Mouse (Mus musculus): ENCODE results near the gene Gm20388. TPM values are rescaled to one million over a fixed set of nuclear protein-coding genes. Genes with fewer than 3 reads are reported as not detected.
A peak's percentile ranks its signal among the peaks of the same experiment; 100 is the strongest.

Gene Gm20388
- 10.3 TPM in 1 of 2 replicates, not detected in the other for polyA plus RNA-seq (2015; fragmentation: Nextera tagmentation; extraction: Ambion mirVana)

DNA sequence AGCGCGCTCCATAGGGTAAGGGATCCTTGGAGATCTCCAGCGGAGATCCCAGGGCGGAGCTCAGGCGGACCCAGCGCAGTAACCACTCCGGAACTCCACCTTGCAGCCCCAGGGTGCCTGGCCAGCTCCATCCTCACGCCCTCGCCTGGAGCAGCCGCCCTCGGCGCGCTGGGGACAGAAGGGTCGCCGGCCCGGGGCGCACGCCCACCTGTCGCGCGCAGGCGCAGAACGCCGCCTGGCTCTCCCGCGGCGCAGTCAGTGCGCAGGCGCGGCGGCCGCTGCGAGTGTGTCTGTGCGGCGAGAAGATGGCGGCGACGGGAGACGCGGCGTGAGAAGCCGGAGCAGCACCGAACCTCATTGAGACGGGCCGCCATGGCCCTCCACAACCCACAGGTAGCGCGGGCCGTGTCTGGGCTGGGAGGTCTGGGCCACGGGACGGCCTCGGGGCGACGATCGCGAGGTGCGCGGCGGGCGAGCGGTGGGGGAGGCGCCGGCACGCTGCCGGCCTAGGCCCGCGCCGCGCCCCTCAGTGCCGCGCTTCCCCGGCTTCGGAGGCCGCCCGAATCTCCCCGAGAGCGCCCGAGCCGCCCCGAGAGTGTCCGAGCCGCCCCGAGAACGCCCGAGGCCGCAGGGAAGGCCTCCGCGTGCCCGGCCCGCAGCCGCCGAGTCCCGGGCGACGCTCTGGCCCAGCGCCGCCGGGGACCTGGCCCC lies at the start of gene Gm20388:
Gene Gm20388 (plus strand): TSS at position 295 of the 711 bp plus-strand sequence.
- whole genome bisulfite sequencing = under 1% methylated on average over 72 of the region's 97 CpGs
- peak within 1 kb of the TSS; percentile 71 for H3K4me3 ChIP-seq (ENCODE audit: low read length)
- ATAC-seq (ENCODE audit: low read depth) = peak; percentile 96
- no peaks in the 10 kb centered on the region; the same call in 1 of the 2 replicates for H3K27me3 ChIP-seq (ENCODE audit: control insufficient read depth, insufficient read depth, low read depth, low read length)
- H3K4me1 ChIP-seq (replicated peaks; ENCODE audit: control insufficient read depth, insufficient read depth, low read length) = peaks cover 40% of the 10 kb centered on the region
- H3K36me3 ChIP-seq (ENCODE audit: control insufficient read depth, insufficient read depth, low read length) = no peaks in the 10 kb centered on the region
- no peaks in the 10 kb centered on the region for H3K9me3 ChIP-seq (ENCODE audit: control insufficient read depth, low read length)
- peak within 1 kb of the TSS; percentile 91 for H3K4me2 ChIP-seq (ENCODE audit: low read depth, low read length)
- H3K9ac ChIP-seq (ENCODE audit: low read length) = peak within 1 kb of the TSS; percentile 83
- H3K27ac ChIP-seq (ENCODE audit: low read length) = peak within 1 kb of the TSS; percentile 85

DNA sequence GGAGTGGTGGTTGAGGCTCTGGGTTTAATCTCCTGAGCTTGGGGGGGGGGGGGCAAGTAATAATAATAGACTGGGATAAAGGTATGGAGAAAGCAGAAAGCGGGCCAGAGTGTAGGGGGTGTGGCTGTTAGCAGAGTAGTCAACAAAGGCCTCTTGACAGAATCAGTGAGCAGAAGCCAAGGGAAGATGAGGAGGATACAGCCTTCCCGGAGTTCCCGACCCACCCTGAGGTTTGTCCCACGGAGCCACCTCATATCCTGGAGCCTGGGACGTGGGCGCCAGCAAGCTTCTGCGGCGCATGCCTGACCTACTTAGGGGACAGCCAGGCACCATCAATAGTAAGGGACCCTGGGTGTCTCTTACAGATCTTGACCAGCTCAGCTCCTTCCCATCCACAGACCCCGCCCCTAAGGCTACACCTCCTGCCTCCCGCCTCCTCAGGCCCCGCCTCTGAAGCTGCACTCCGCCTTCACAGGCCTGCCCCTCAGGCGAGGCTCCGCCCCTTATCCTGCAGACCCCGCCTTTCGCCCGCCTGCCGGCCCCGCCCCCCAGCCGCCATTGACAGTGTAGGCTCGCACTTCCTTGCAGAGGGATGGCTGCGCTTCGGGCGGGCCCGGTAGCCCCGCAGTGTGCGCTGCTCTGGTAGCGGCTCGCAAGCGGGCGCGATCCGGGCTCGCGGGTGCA lies 48.8 kb upstream of the Gm20388 start, which contains the start of gene Klhl36:
Gene Klhl36 (plus strand): TSS at position 561 of the 684 bp plus-strand sequence.
- H3K27me3 ChIP-seq (ENCODE audit: control insufficient read depth, insufficient read depth, low read depth, low read length) = no peaks in the 10 kb centered on the region
- WGBS = under 1% methylated on average over 35 of the region's 35 CpGs
- H3K4me3 ChIP-seq (ENCODE audit: low read length) = peak within 1 kb of the TSS; percentile 58
- H3K9ac ChIP-seq (ENCODE audit: low read length) = peak within 1 kb of the TSS; percentile 81
- peak; percentile 99 for ATAC-seq (ENCODE audit: low read depth)
- peak within 1 kb of the TSS; percentile 15; the same call in 1 of the 2 replicates for H3K27ac ChIP-seq (ENCODE audit: low read length)
- no peaks in the 10 kb centered on the region for H3K9me3 ChIP-seq (ENCODE audit: control insufficient read depth, low read length)
- peak within 1 kb of the TSS; percentile 79 for H3K4me2 ChIP-seq (ENCODE audit: low read depth, low read length)
- no peaks in the 10 kb centered on the region for H3K36me3 ChIP-seq (ENCODE audit: control insufficient read depth, insufficient read depth, low read length)
- peaks cover 13% of the 10 kb centered on the region for H3K4me1 ChIP-seq (replicated peaks; ENCODE audit: control insufficient read depth, insufficient read depth, low read length)

- peak overlapping the region; percentile 81 for H3K9ac ChIP-seq (ENCODE audit: low read length)
- peak overlapping the region; percentile 79 for H3K4me2 ChIP-seq (ENCODE audit: low read depth, low read length)
- H3K4me3 ChIP-seq (ENCODE audit: low read length) = peak overlapping the region; percentile 58
- WGBS = under 1% methylated on average over 19 of the region's 19 CpGs
- H3K4me1 ChIP-seq (replicated peaks; ENCODE audit: control insufficient read depth, insufficient read depth, low read length) = peaks cover 13% of the 10 kb centered on the region
- peak overlapping the region; percentile 15; the same call in 1 of the 2 replicates for H3K27ac ChIP-seq (ENCODE audit: low read length)
- no peaks in the 10 kb centered on the region for H3K27me3 ChIP-seq (ENCODE audit: control insufficient read depth, insufficient read depth, low read depth, low read length)
- no peak; the same call in 1 of the 2 replicates for ATAC-seq (ENCODE audit: low read depth)
- no peaks in the 10 kb centered on the region for H3K36me3 ChIP-seq (ENCODE audit: control insufficient read depth, insufficient read depth, low read length)
- H3K9me3 ChIP-seq (ENCODE audit: control insufficient read depth, low read length) = no peaks in the 10 kb centered on the region
Measured at GRCm38 (mm10) chr8:119862390-119862734, 48.3 kb upstream of the Gm20388 start.

GRCm38 (mm10) chr8:119862749-119863148 lies 47.9 kb upstream of the Gm20388 start:
- Histone ChIP-seq H3K27me3 (ENCODE audit: control insufficient read depth, insufficient read depth, low read depth, low read length) (no peaks in the 10 kb centered on the region), H3K9me3 (ENCODE audit: control insufficient read depth, low read length) (no peaks in the 10 kb centered on the region), H3K4me1 (replicated peaks; ENCODE audit: control insufficient read depth, insufficient read depth, low read length) (peaks cover 13% of the 10 kb centered on the region), H3K36me3 (ENCODE audit: control insufficient read depth, insufficient read depth, low read length) (no peaks in the 10 kb centered on the region), H3K4me2 (ENCODE audit: low read depth, low read length) (peak overlapping the region; percentile 79), H3K4me3 (ENCODE audit: low read length) (peak overlapping the region; percentile 58), H3K9ac (ENCODE audit: low read length) (peak overlapping the region; percentile 81), H3K27ac (ENCODE audit: low read length) (no peak overlapping the region)
- no peak; the same call in 1 of the 2 replicates for ATAC-seq (ENCODE audit: low read depth)
- WGBS = 7% methylated on average over 6 of the region's 6 CpGs

DNA sequence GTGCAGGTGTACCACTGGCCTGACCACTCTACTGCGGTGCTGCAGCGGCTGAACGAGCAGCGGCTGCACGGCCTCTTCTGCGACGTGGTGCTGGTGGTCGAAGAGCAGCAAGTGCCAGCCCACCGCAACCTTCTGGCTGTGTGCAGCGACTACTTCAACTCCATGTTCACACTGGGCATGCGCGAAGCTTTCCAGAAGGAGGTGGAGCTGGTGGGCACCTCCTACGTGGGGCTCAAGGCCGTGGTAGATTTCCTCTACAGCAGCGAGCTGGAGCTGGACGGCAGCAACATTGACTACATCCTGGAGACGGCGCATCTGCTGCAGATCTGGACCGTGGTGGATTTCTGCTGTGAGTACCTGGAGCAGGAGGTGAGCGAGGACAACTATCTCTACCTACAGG lies 41.0 kb upstream of the Gm20388 start:
- H3K27ac ChIP-seq (ENCODE audit: low read length) = no peak overlapping the region
- 74% methylated on average over 20 of the region's 20 CpGs for WGBS

GRCm38 (mm10) chr8:119873181-119873580 lies 37.5 kb upstream of the Gm20388 start:
- ATAC-seq (ENCODE audit: low read depth) = no peak
- H3K36me3 ChIP-seq (ENCODE audit: control insufficient read depth, insufficient read depth, low read length) = peaks cover 22% of the 10 kb centered on the region
- H3K4me2 ChIP-seq (ENCODE audit: low read depth, low read length) = no peak overlapping the region
- no peaks in the 10 kb centered on the region for H3K27me3 ChIP-seq (ENCODE audit: control insufficient read depth, insufficient read depth, low read depth, low read length)
- 96% methylated on average over 1 of the region's 1 CpGs for WGBS
- H3K27ac ChIP-seq (ENCODE audit: low read length) = no peak overlapping the region
- H3K9me3 ChIP-seq (ENCODE audit: control insufficient read depth, low read length) = peaks cover 8% of the 10 kb centered on the region
- H3K9ac ChIP-seq (ENCODE audit: low read length) = no peak overlapping the region
- no peak overlapping the region for H3K4me3 ChIP-seq (ENCODE audit: low read length)
- no peaks in the 10 kb centered on the region for H3K4me1 ChIP-seq (replicated peaks; ENCODE audit: control insufficient read depth, insufficient read depth, low read length)

More for the DNA sequence above, 41.0 kb upstream of the Gm20388 start:
- Histone ChIP-seq H3K9ac (ENCODE audit: low read length) (no peak overlapping the region), H3K9me3 (ENCODE audit: control insufficient read depth, low read length) (peaks cover 8% of the 10 kb centered on the region), H3K4me1 (replicated peaks; ENCODE audit: control insufficient read depth, insufficient read depth, low read length) (no peaks in the 10 kb centered on the region), H3K36me3 (ENCODE audit: control insufficient read depth, insufficient read depth, low read length) (peaks cover 22% of the 10 kb centered on the region), H3K4me3 (ENCODE audit: low read length) (no peak overlapping the region), H3K27me3 (ENCODE audit: control insufficient read depth, insufficient read depth, low read depth, low read length) (no peaks in the 10 kb centered on the region), H3K4me2 (ENCODE audit: low read depth, low read length) (no peak overlapping the region)
- no peak for ATAC-seq (ENCODE audit: low read depth)

DNA sequence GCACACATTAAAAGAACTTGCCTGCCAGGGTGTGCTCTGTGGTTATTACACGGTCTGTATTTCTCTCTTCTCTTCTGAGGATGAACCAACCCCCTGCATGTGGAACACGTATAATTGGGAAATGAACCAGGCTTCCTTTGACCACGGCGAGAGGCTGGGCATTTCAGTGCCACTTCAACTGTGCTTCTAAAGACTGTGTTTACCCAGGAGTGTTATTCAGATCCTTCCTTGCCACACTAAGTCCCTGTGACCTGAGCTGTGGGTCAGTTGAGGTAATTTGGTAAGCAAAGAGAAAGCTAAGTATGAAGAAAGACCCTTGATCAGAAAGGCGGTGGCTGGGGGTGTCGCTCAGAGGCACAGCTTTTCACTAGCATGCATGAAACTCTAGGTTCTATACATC lies 29.3 kb upstream of the Gm20388 start:
- H3K27ac ChIP-seq (ENCODE audit: low read length) = no peak overlapping the region

DNA sequence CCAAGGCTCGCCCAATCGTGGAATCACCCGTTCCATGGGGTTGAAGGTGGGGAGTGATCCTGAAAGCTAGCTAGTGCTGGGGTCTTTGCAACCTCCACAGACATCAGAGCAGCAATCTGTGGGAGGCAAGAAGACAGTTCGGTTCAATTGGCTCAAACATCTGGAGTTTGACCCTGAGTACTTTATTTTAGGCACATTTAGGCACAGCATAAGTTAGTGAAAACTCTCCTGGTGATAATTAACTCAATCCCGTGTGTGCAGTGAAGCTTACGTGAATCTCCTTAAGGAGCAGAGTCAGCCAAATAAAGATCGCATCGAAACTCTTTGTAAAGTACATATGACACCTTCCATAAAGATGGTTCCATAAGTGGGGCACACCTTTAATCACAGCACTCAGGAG lies 28.7 kb upstream of the Gm20388 start:
- 75% methylated on average over 8 of the region's 8 CpGs for WGBS
- Histone ChIP-seq H3K9me3 (ENCODE audit: control insufficient read depth, low read length) (no peaks in the 10 kb centered on the region), H3K36me3 (ENCODE audit: control insufficient read depth, insufficient read depth, low read length) (no peaks in the 10 kb centered on the region), H3K27me3 (ENCODE audit: control insufficient read depth, insufficient read depth, low read depth, low read length) (no peaks in the 10 kb centered on the region), H3K9ac (ENCODE audit: low read length) (no peak overlapping the region), H3K4me3 (ENCODE audit: low read length) (no peak overlapping the region), H3K27ac (ENCODE audit: low read length) (no peak overlapping the region), H3K4me1 (replicated peaks; ENCODE audit: control insufficient read depth, insufficient read depth, low read length) (peaks cover 11% of the 10 kb centered on the region), H3K4me2 (ENCODE audit: low read depth, low read length) (no peak overlapping the region)
- ATAC-seq (ENCODE audit: low read depth) = no peak

More for the DNA sequence above, 29.3 kb upstream of the Gm20388 start:
- Histone ChIP-seq H3K9ac (ENCODE audit: low read length) (no peak overlapping the region), H3K4me2 (ENCODE audit: low read depth, low read length) (no peak overlapping the region), H3K27me3 (ENCODE audit: control insufficient read depth, insufficient read depth, low read depth, low read length) (no peaks in the 10 kb centered on the region), H3K4me3 (ENCODE audit: low read length) (no peak overlapping the region), H3K4me1 (replicated peaks; ENCODE audit: control insufficient read depth, insufficient read depth, low read length) (peaks cover 11% of the 10 kb centered on the region), H3K9me3 (ENCODE audit: control insufficient read depth, low read length) (no peaks in the 10 kb centered on the region), H3K36me3 (ENCODE audit: control insufficient read depth, insufficient read depth, low read length) (no peaks in the 10 kb centered on the region)
- ATAC-seq (ENCODE audit: low read depth) = no peak
- WGBS = 39% methylated on average over 6 of the region's 6 CpGs

- no peaks in the 10 kb centered on the region for H3K36me3 ChIP-seq (ENCODE audit: control insufficient read depth, insufficient read depth, low read length)
- H3K4me1 ChIP-seq (replicated peaks; ENCODE audit: control insufficient read depth, insufficient read depth, low read length) = peaks cover 11% of the 10 kb centered on the region
- no peak overlapping the region for H3K4me2 ChIP-seq (ENCODE audit: low read depth, low read length)
- no peaks in the 10 kb centered on the region for H3K9me3 ChIP-seq (ENCODE audit: control insufficient read depth, low read length)
- no peak for ATAC-seq (ENCODE audit: low read depth)
- no peak overlapping the region for H3K27ac ChIP-seq (ENCODE audit: low read length)
- H3K9ac ChIP-seq (ENCODE audit: low read length) = no peak overlapping the region
- 86% methylated on average over 7 of the region's 7 CpGs for WGBS
- no peaks in the 10 kb centered on the region for H3K27me3 ChIP-seq (ENCODE audit: control insufficient read depth, insufficient read depth, low read depth, low read length)
- H3K4me3 ChIP-seq (ENCODE audit: low read length) = no peak overlapping the region
Measured at GRCm38 (mm10) chr8:119883281-119883680, 27.4 kb upstream of the Gm20388 start.
